Mouse (Mus musculus) brain, embryonic 14.5 days (tissue): Measurements from ENCODE around the gene Gm10570.

Experiments
- CTCF ChIP-seq: fragments of 200-500 bp; IDR thresholded peaks from 2 replicates; pipeline ENCODE4 v1.5.1; 2012; ENCODE audit warnings: inconsistent platforms, mild to moderate bottlenecking, moderate library complexity, borderline replicate concordance; ENCODE audit not compliant: insufficient read depth, insufficient read length; ENCODE audit errors: extremely low read depth
- POLR2A ChIP-seq: fragments of 200-500 bp; IDR thresholded peaks from 2 replicates; pipeline ENCODE4 v1.6.1; 2012; ENCODE audit warnings: mild to moderate bottlenecking, inconsistent platforms, borderline replicate concordance; ENCODE audit not compliant: poor library complexity, insufficient read depth, insufficient read length, severe bottlenecking; ENCODE audit errors: extremely low read depth

DNA sequence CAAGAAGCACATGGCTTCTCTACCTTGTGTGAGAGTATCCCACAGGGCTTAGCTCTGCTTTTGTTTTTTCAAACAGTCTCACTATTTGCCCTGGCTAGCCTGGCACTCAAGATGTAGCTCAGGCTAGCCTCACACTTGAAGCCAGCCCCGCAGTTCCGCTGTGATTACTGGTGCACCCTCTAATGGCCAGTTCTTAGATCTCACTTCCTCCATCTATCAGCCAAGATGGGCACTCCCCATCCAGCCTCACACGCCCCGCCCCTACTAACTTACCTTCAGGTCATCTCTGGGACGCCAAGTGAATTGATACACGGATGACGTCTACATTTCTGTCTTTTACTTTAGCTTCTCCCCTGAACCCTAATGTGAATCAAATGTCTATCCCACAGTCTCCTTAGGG lies 11.1 kb upstream of the Gm10570 start:
- no peak for TF ChIP-seq POLR2A
- TF ChIP-seq CTCF, result no peak
